Mouse (Mus musculus) T-helper 2 cell (primary cell): ENCODE measurements around the gene Bicral.

Experiments
- in situ Hi-C: fragments of 300-600 bp; cut with MboI, MseI; formaldehyde crosslinking; loops from one replicate; pipeline ENCODE4 v1.15.1; 2025; ENCODE audit warnings: high pct_unique_total_duplicates

Bicral gene

GRCm38 (mm10) chr17:46751794-46752556 is 106.3 kb downstream of the Bicral start, which contains the start of gene Cnpy3:
Gene Cnpy3 (minus strand): TSS chr17:46752214.
- in situ Hi-C loops: no loop called here

- in situ Hi-C loops: no loop called here
Measured at GRCm38 (mm10) chr17:46751056-46751793, 107.1 kb downstream of the Bicral start.

GRCm38 (mm10) chr17:46750580-46750979 is 107.7 kb downstream of the Bicral start:
- in situ Hi-C loops: no loop called here

GRCm38 (mm10) chr17:46749282-46749681 is 109.0 kb downstream of the Bicral start:
- in situ Hi-C loops: no loop called here
